Mouse (Mus musculus) neural tube, postnatal 0 days (tissue): ENCODE data around the gene Oas1f. TPM values are rescaled to one million over a fixed set of nuclear protein-coding genes. Genes with fewer than 3 reads are reported as not detected.

Experiments
- microRNA-seq: library from miRNA; unstranded; fragments of <30 nt; microRNA quantifications from one replicate; pipeline ENCODE4, GENCODE M21; 2016
- polyA plus RNA-seq: library from polyadenylated mRNA; unstranded; fragments of >200 nt; fragmentation: Nextera tagmentation; extraction: Ambion mirVana; gene quantifications from 2 replicates; pipeline ENCODE4 v1.2.1, GENCODE M21; 2015

Gene Oas1f
- polyA plus RNA-seq, result not detected in 2 replicates

DNA sequence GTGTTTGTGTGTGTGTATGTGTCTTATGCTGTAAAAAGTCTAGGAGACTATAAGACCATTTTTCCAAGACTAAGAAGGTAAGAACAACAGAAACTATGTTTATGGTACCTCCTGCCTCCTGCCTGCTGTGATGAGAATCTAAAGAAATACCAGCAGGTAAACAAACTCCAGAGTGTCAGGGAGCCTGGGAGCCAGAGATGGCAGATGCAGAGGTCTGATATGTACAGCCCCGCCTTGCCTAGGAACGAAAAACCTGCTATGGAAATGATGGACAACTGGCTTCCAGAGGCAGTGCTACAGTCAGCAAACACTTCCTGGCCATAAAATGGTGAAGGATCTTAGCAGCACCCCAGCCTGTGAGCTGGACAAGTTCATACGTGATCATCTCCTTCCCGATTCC is at the start of gene Oas1f:
Oas1f (plus strand) TSS at position 301 of the 400 bp plus-strand sequence.

DNA sequence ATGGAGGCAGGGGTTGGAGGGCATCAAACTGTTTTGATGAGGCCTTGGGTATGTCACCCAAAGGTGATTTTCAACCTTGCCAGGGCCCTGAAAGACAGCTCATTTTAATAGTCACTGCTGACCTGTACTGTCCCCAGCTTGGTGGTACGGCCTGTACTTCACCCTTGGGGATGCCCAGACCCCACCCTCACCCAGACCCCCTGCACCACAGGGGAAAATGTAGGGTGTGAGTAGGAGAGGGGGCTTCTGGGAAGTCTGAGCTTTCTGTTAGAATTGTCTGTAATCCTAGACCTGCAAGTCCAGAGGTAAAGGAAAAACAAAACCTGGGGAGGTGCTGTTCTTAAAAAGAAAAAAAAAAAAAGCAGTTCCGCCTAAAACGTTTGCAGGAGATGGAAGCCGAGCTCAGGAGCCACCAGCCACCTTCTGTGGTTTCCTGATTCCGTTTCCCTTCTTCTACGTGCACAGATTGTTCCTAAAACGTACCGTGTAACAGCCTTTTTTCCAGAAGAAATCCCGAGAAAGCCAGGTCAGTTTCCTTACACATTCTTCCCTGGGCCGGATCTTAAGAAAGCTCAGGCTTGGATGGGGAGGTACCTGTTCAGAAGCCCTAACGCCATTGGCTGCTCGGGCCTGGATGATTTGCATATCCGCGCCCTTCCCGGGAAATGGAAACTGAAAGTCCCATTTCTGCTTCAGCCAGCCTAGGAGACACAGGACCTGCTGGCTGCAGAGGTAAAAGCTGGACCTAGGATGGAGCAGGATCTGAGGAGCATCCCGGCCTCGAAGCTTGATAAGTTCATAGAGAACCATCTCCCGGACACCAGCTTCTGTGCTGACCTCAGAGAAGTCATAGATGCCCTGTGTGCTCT is 35.0 kb upstream of the Oas1f start, which contains the start of gene Oas1c:
Oas1c (minus strand) TSS at position 564 of the 869 bp plus-strand sequence.

DNA sequence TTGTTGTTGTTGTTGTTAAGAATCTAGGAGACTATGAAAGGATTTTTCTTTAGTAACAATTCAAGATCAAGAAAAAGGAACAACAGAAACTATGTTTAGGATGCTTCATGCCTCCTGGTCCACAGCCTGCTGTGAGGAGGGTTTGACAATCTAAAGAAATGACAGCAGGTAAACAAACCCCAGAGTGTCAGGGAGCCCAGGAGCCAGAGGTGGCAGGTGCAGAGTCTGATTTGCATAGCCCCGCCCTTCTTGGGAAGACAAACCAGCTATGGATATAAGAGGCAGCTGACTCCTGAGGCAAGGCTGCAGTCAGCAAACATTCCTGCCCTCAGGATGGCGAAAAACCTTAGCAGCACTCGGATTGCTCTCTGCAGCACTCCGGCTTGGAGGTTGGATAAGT is 14.0 kb downstream of the Oas1f start, which contains the start of gene Oas1h:
Oas1h (plus strand) TSS at position 301 of the 400 bp plus-strand sequence.

DNA sequence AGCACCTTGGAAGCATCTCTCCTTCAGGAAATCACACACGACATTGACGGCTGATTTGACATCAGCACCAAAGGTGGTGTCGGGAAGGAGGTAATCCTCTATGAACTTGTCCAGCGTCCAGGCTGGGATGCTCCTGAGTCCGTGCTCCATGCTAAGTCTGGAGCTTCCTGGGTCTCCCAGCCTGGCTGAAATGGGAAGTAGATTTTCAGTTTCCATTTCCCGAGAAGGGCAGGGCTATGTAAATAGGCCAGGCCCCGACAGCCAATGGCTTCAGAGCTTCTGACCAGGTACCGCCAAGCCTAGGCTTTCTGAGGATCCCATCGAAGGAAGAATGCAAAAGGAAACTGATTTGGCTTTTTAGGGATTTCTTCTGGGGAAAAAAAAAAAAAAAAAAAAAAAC is 40.2 kb downstream of the Oas1f start, which contains the start of gene Oas1g:
Oas1g (minus strand) TSS at position 201 of the 400 bp plus-strand sequence.

DNA sequence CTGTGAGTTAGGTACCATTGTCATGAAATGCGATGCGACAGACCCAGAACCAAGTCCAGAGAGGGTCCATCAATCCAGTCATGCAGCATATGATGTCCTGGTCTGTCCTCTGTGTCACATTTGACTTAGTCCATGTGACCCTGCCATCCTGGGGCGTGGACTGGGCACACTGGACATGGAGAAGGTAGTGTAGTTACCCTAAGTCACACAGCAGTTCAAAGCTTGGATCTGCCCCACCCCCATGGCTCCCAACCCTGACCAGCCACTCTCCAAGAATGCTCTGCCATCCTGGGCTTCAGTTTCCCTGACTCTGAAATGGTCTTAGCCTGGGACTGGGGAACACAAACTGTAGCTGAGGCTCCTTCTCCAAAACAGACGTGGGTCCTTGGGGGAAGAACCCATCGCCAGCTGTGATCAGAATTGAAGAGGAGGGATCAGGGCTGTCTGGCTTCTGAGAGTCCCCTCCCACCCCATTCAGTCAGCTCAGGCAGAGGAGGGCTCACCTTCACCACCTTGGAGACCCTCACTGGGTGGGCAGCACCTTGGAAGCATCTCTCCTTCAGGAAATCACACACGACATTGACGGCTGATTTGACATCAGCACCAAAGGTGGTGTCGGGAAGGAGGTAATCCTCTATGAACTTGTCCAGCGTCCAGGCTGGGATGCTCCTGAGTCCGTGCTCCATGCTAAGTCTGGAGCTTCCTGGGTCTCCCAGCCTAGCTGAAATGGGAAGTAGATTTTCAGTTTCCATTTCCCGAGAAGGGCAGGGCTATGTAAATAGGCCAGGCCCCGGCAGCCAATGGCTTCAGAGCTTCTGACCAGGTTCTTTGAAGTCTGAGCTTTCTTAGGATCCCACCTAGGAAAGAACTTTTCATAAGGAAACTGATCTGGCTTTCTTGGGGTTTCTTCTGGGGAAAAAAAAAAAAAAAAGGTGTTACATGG is 59.9 kb downstream of the Oas1f start, which contains the start of gene Oas1a:
Oas1a (minus strand) TSS at position 731 of the 943 bp plus-strand sequence.

Small RNA genes within 50 kb of the gene (microRNA-seq; reads per million reads assigned to microRNA genes)
- not detected for gene Gm22907

Other genes with a start within 250 kb of the Oas1f start
- gene Rita1, start 234.8 kb upstream of the Oas1f start, polyA plus RNA-seq, result 34.9 and 36.0 TPM in 2 replicates
- 26.9 and 28.1 TPM in 2 replicates for gene Ddx54, start 234.6 kb upstream of the Oas1f start, polyA plus RNA-seq
- 1.0 and 1.2 TPM in 2 replicates for gene Cfap73, start 213.1 kb upstream of the Oas1f start, polyA plus RNA-seq
- 1.5 and 2.8 TPM in 2 replicates for gene Rasal1, start 198.6 kb upstream of the Oas1f start, polyA plus RNA-seq
- gene Dtx1, start 135.4 kb upstream of the Oas1f start, polyA plus RNA-seq, result 61.0 and 64.5 TPM in 2 replicates
- 0.48 and 0.66 TPM in 2 replicates for gene Oas2, start 97.5 kb upstream of the Oas1f start, polyA plus RNA-seq
- gene Oas3, start 69.7 kb upstream of the Oas1f start, polyA plus RNA-seq, result 0.50 and 0.59 TPM in 2 replicates
- 0.28 and 0.41 TPM in 2 replicates for gene Oas1e, start 51.8 kb upstream of the Oas1f start, polyA plus RNA-seq
- gene Oas1c, start 34.9 kb upstream of the Oas1f start, polyA plus RNA-seq, result 0.42 and 0.83 TPM in 2 replicates
- not detected in 2 replicates for gene Oas1h, start 14.1 kb downstream of the Oas1f start, polyA plus RNA-seq
- gene Oas1g, start 40.2 kb downstream of the Oas1f start, polyA plus RNA-seq, result 0.19 and 0.68 TPM in 2 replicates
- gene Oas1a, start 60.2 kb downstream of the Oas1f start, polyA plus RNA-seq, result 1.9 and 2.8 TPM in 2 replicates
- gene Oas1d, start 67.2 kb downstream of the Oas1f start, polyA plus RNA-seq, result 0.18 and 0.22 TPM in 2 replicates
- 34.4 and 41.8 TPM in 2 replicates for gene Rph3a, start 162.7 kb downstream of the Oas1f start, polyA plus RNA-seq